Mouse (Mus musculus) adrenal gland, adult 8-10 months (tissue): ENCODE measurements around the gene 4930480E11Rik. TPM values are rescaled to one million over a fixed set of nuclear protein-coding genes. Genes with fewer than 3 reads are reported as not detected.
"Not testable (repeated sequence)": the region's sequence is repeated elsewhere in the genome, so short reads cannot be mapped to it uniquely, and the experiment has no call there.

Experiments used
- DNase-seq: peaks from one replicate; pipeline ENCODE4 v3.0.0; 2022
- total RNA-seq, 4 experiments: library from RNA; stranded (reverse); gene quantifications; 2 replicates each; pipeline ENCODE4 v1.2.4; 2022

The 4930480E11Rik gene
- total RNA-seq, result not detected

- no peak for DNase-seq
Measured at GRCm38 (mm10) chrX:78369343-78369742, at the start of gene 4930480E11Rik. 4930480E11Rik (plus strand) TSS chrX:78369643.

- not testable (repeated sequence) for DNase-seq
Measured at GRCm38 (mm10) chrX:78403346-78403745, 33.9 kb downstream of the 4930480E11Rik start.

Other genes with a start within 250 kb of the 4930480E11Rik start
- not detected for gene Gm5938, start 244.2 kb upstream of the 4930480E11Rik start, total RNA-seq
- not detected for gene Obp1b, start 182.9 kb upstream of the 4930480E11Rik start, total RNA-seq
- not detected for gene Gm14743, start 123.7 kb upstream of the 4930480E11Rik start, total RNA-seq
- 1 to 10 TPM; 2.2 to 3.5 (median 2.9) TPM for gene Prrg1, start 214.3 kb downstream of the 4930480E11Rik start, total RNA-seq